Comparison of ENCODE assay signal across 8 mouse cellular contexts in the genomic region with DNA sequence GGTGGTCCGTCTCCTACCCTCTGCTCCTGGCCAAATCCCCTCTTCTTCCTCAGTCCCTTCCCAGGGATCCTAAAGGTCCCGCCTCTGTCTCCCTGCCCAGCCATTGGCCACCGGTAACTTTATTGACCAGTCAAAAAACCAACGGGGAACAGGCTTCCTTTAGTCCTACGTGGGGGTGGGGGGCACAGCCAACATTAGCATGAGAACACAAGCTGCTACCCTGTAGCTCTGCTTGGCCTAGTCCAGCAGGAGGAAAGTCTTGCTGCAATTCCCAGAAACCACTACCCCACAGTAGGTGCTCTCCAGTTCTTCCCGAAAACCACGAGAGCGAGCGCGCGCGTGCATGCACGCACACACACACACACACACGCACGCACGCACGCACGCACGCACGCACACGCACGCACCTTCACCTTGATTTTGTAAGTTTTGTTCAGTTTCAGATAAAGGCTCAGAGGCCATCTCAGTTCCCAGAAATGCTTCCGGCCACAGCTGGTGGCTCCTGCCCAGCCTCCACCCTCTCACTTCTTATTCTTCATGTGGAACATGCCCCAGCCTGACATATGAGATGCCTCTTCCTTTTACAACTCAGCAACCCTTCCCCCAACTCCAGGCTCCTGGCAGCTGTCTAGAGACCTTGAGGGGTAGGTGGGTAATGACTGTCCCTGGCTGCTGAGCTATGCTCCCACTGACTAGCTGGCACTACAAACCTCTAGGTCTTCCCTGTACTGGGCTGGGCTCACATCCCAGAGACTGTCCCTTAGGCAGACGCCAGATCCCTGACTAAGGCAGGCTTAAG. TPM values are rescaled to one million over a fixed set of nuclear protein-coding genes. Genes with fewer than 3 reads are reported as not detected.
DNase-seq lines count a peak whose midpoint lies in the region; ATAC-seq and TF ChIP-seq lines count a peak whose summit lies in the region.

No protein-coding gene starts in this region.

- H3K36me3 ChIP-seq in ES-E14 (ENCODE audit: control insufficient read depth, insufficient read depth, low read length, poor library complexity, severe bottlenecking) = peaks cover 2% of the 10 kb centered on the region; the same call in 1 of the 2 replicates
- H3K36me3 ChIP-seq in lung, embryonic 16.5 days (ENCODE audit: control insufficient read depth, insufficient read depth, low read length) = peaks cover 3% of the 10 kb centered on the region; the same call in 1 of the 2 replicates

- no peaks in the 10 kb centered on the region for H3K27me3 ChIP-seq in cerebellum, adult 2 months (ENCODE audit: control insufficient read depth, insufficient read depth, low read length)
- H3K27me3 ChIP-seq in lung, embryonic 16.5 days (ENCODE audit: control insufficient read depth, insufficient read depth, low read depth, low read length) = peaks cover 12% of the 10 kb centered on the region

- H3K27ac ChIP-seq in ES-E14 (ENCODE audit: insufficient read depth, low read depth, low read length, poor library complexity, severe bottlenecking) = peak overlapping the region; percentile 80
- H3K27ac ChIP-seq in cerebellum, adult 2 months (ENCODE audit: insufficient read depth, low read length) = peak overlapping the region; percentile 64
- H3K27ac ChIP-seq in lung, embryonic 16.5 days (ENCODE audit: low read length) = peak overlapping the region; percentile 94

- ATAC-seq in frontal cortex, adult (ENCODE audit: low TSS enrichment) = peak; percentile 78
- ATAC-seq in hematopoietic stem cell, adult 5-6 weeks (replicated peaks in 1 of 2; ENCODE audit: insufficient read depth in 1 of 2, low FRiP score in 2 of 2, low TSS enrichment in 1 of 2, low read depth in 1 of 2, poor library complexity in 2 of 2, severe bottlenecking in 2 of 2) = peak; percentile 67 to 74
- peak; percentile 94 for ATAC-seq in lung, embryonic 16.5 days (ENCODE audit: low read depth)

- peak overlapping the region; percentile 73 to 85 for H3K4me3 ChIP-seq in ES-E14 (ENCODE audit: insufficient read depth in 1 of 2, low read depth in 1 of 2, low read length in 2 of 2, poor library complexity in 1 of 2, severe bottlenecking in 1 of 2)
- peak overlapping the region; percentile 84 for H3K4me3 ChIP-seq in cerebellum, adult 2 months (replicated peaks; ENCODE audit: insufficient read depth, low read depth, low read length)
- peak overlapping the region; percentile 60 for H3K4me3 ChIP-seq in lung, embryonic 16.5 days (ENCODE audit: low read length)

- peaks cover 7 to 24% of the 10 kb centered on the region in 2 experiments; a peak in 3 of 4 replicates for H3K4me1 ChIP-seq in ES-E14 (ENCODE audit: control insufficient read depth in 2 of 2, insufficient read depth in 2 of 2, low read length in 2 of 2, poor library complexity in 1 of 2)
- H3K4me1 ChIP-seq in cerebellum, adult 2 months (ENCODE audit: control insufficient read depth, insufficient read depth, low read length) = peaks cover 13% of the 10 kb centered on the region
- H3K4me1 ChIP-seq in lung, embryonic 16.5 days (replicated peaks; ENCODE audit: control insufficient read depth, insufficient read depth, low read length) = peaks cover 16% of the 10 kb centered on the region

- no peaks in the 10 kb centered on the region for H3K9me3 ChIP-seq in ES-E14 (ENCODE audit: control insufficient read depth, insufficient read depth, low read depth, low read length)
- H3K9me3 ChIP-seq in lung, embryonic 16.5 days (ENCODE audit: control insufficient read depth, low read length) = no peaks in the 10 kb centered on the region

- TF ChIP-seq CTCF in cerebellum, adult 2 months (IDR thresholded peaks at IDR 0.05; ENCODE audit: borderline replicate concordance, insufficient read depth, low read depth, low read length) = no peak

- peak; percentile 72 for DNase-seq in ES-E14 (ENCODE audit: low read depth, low spot score)
- DNase-seq in cerebellum, adult 2 months = peak; percentile 89 to 91
- DNase-seq in layer of hippocampus, adult 9-11 months = peak; percentile 87
- peak; percentile 64 for DNase-seq in ovary, postnatal 10 days (ENCODE audit: low spot score)
- DNase-seq in thymus, postnatal 10 days (ENCODE audit: low spot score in 2 of 2) = peak; percentile 64 to 68

- in situ Hi-C loops in ES-E14 (cut with MboI; ENCODE audit: low sequenced_read_pairs in 2 of 2, unreplicated experiment in 2 of 2) = no loop called here

- peak; percentile 79 for TF ChIP-seq POLR2A in cerebellum, adult 2 months (IDR thresholded peaks at IDR 0.05; ENCODE audit: borderline replicate concordance, insufficient read depth, low read length)

- peak overlapping the region; percentile 73 for H3K9ac ChIP-seq in ES-E14 (ENCODE audit: insufficient read depth, low read depth, low read length, poor library complexity, severe bottlenecking)
- peak overlapping the region; percentile 78 for H3K9ac ChIP-seq in lung, embryonic 16.5 days (ENCODE audit: low read length)

- H3K4me2 ChIP-seq in lung, embryonic 16.5 days (ENCODE audit: low read depth, low read length) = peak overlapping the region; percentile 82

- WGBS in cerebellum, adult 2 months = under 1% methylated on average over 24 of the region's 24 CpGs
- WGBS in lung, embryonic 16.5 days = under 1% methylated on average over 24 of the region's 24 CpGs

TF ChIP-seq in ES-E14, 5 proteins besides CTCF, POLR2A, EP300 and RAD21:
- TF ChIP-seq ZC3H11A (IDR thresholded peaks at IDR 0.05; ENCODE audit: borderline replicate concordance, low read depth, low read length) (no peak), CHD2 (IDR thresholded peaks at IDR 0.05; ENCODE audit: low read depth, low read length) (peak; percentile 75)
TF ChIP-seq in ES-E14: peak in this region for 1.

RNA-seq across cellular contexts. Expression of gene Tnfrsf18, which starts 5.8 kb away (rescaled TPM):
- 0.62 and 1.1 TPM in 2 replicates for total RNA-seq in ES-E14 (2012; rRNA removed)
- 0.10 and 0.11 TPM in 2 replicates for polyA plus RNA-seq in cerebellum, adult 2 months (2012; rRNA removed)
- total RNA-seq in hematopoietic stem cell, adult 5-6 weeks (2017) = 14.5 and 33.5 TPM in 2 replicates
- 1.5 and 2.3 TPM in 2 replicates for polyA plus RNA-seq in lung, embryonic 16.5 days (2015; fragmentation: Nextera tagmentation; extraction: Ambion mirVana)

RNA-seq across cellular contexts. Expression of gene Tnfrsf4, which starts 18.1 kb away (rescaled TPM):
- 2.4 and 2.6 TPM in 2 replicates for total RNA-seq in ES-E14 (2012; rRNA removed)
- 3.6 and 5.2 TPM in 2 replicates for polyA plus RNA-seq in cerebellum, adult 2 months (2012; rRNA removed)
- 2.3 and 6.6 TPM in 2 replicates for total RNA-seq in hematopoietic stem cell, adult 5-6 weeks (2017)
- polyA plus RNA-seq in lung, embryonic 16.5 days (2015; fragmentation: Nextera tagmentation; extraction: Ambion mirVana) = 1.1 and 2.4 TPM in 2 replicates

RNA-seq across cellular contexts. Expression of gene Ttll10, which starts 27.4 kb away (rescaled TPM):
- total RNA-seq in ES-E14 (2012; rRNA removed) = 0.22 and 0.37 TPM in 2 replicates
- polyA plus RNA-seq in cerebellum, adult 2 months (2012; rRNA removed) = 0.11 and 0.32 TPM in 2 replicates
- total RNA-seq in hematopoietic stem cell, adult 5-6 weeks (2017) = 1.3 TPM in 1 of 2 replicates, not detected in the other
- 2.8 and 4.0 TPM in 2 replicates for polyA plus RNA-seq in lung, embryonic 16.5 days (2015; fragmentation: Nextera tagmentation; extraction: Ambion mirVana)

RNA-seq across cellular contexts. Expression of gene Sdf4, which starts 39.1 kb away (rescaled TPM):
- total RNA-seq in ES-E14 (2012; rRNA removed) = 176 and 257 TPM in 2 replicates
- polyA plus RNA-seq in cerebellum, adult 2 months (2012; rRNA removed) = 136 and 142 TPM in 2 replicates
- 151 and 176 TPM in 2 replicates for total RNA-seq in hematopoietic stem cell, adult 5-6 weeks (2017)
- 156 and 162 TPM in 2 replicates for polyA plus RNA-seq in lung, embryonic 16.5 days (2015; fragmentation: Nextera tagmentation; extraction: Ambion mirVana)

RNA-seq across cellular contexts. Expression of gene B3galt6, which starts 39.3 kb away (rescaled TPM):
- total RNA-seq in ES-E14 (2012; rRNA removed) = 11.9 and 20.6 TPM in 2 replicates
- 10.8 and 11.4 TPM in 2 replicates for polyA plus RNA-seq in cerebellum, adult 2 months (2012; rRNA removed)
- total RNA-seq in hematopoietic stem cell, adult 5-6 weeks (2017) = 8.6 and 11.8 TPM in 2 replicates
- 12.2 and 12.8 TPM in 2 replicates for polyA plus RNA-seq in lung, embryonic 16.5 days (2015; fragmentation: Nextera tagmentation; extraction: Ambion mirVana)

Comparison
In these comparisons a context has a peak if more than half of its experiments do, and no peak if none do; other contexts are left out.
1. Peak in every context shown above with its lines: DNase-seq, ATAC-seq, H3K4me3 ChIP-seq and H3K27ac ChIP-seq.